10 mouse cellular contexts compared by ENCODE assay signal in the genomic region with DNA sequence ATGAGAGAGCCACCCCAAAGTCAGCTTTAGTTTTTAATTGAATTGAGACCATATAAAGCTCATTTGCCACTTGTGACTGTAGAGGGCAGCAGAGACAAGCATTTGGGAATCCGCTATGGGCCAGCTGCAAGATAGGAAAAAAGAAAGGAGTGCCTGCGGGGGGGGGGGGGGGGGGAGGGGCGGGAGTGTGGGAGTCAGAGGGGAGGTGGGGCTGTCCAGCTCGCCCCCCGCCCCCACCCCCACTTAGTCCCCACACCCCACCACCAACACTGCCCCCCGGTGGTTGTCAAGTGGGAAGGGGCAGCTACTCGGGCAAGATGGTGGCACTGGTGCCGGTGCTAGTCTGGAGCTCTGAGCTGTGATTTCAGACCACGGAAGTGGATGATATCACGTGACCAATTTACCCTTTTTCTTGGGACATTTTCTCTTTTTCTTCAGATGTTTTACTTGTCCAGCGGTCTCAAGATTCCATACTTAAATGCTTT. TPM values are rescaled to one million over a fixed set of nuclear protein-coding genes. Genes with fewer than 3 reads are reported as not detected.
A peak's percentile ranks its signal among the peaks of the same experiment; 100 is the strongest.
DNase-seq lines count a peak whose midpoint lies in the region; ATAC-seq and TF ChIP-seq lines count a peak whose summit lies in the region.
"Had no signal": no experiment of that assay in that cellular context is flagged by ENCODE, and none has a peak within 500 bp of the region (broad histone marks: within the 10 kb centered on the region; RNA-seq: fewer than 3 reads in every experiment).

No protein-coding gene starts in this region.

- WGBS in hindbrain, embryonic 11.5 days: 34% methylated on average over 9 of the region's 11 CpGs
- 41% methylated on average over 8 of the region's 11 CpGs for WGBS in liver, adult 2 months

- no peak overlapping the region for H3K27ac ChIP-seq in left cerebral cortex, adult 2 months
- H3K27ac ChIP-seq in hindbrain, embryonic 11.5 days (ENCODE audit: low read depth, low read length): no peak overlapping the region
- no peak overlapping the region for H3K27ac ChIP-seq in liver, adult 2 months (replicated peaks; ENCODE audit: insufficient read depth, low read depth, low read length)
- H3K27ac ChIP-seq: embryonic facial prominence, embryonic 15.5 days; midbrain, embryonic 12.5 days had no signal

- no peak overlapping the region for H3K4me2 ChIP-seq in hindbrain, embryonic 11.5 days (replicated peaks; ENCODE audit: low read depth, low read length)
- H3K4me2 ChIP-seq: embryonic facial prominence, embryonic 15.5 days; midbrain, embryonic 12.5 days had no signal

- H3K9me3 ChIP-seq in hindbrain, embryonic 11.5 days (ENCODE audit: control insufficient read depth, low read length): no peaks in the 10 kb centered on the region
- H3K9me3 ChIP-seq: embryonic facial prominence, embryonic 15.5 days; midbrain, embryonic 12.5 days had no signal

- no peaks in the 10 kb centered on the region for H3K36me3 ChIP-seq in hindbrain, embryonic 11.5 days (ENCODE audit: control insufficient read depth, insufficient read depth, low read length)
- H3K36me3 ChIP-seq in liver, adult 2 months (ENCODE audit: control insufficient read depth, insufficient read depth, low read length): no peaks in the 10 kb centered on the region

- TF ChIP-seq CTCF in left cerebral cortex, adult 2 months (IDR thresholded peaks at IDR 0.05): peak; percentile 72
- TF ChIP-seq CTCF in liver, adult 2 months (IDR thresholded peaks at IDR 0.05; ENCODE audit: low read depth, low read length): peak; percentile 36; the same call in 1 of the 2 replicates

- H3K4me1 ChIP-seq in hindbrain, embryonic 11.5 days (replicated peaks; ENCODE audit: control insufficient read depth, insufficient read depth, low read length): no peaks in the 10 kb centered on the region
- H3K4me1 ChIP-seq in liver, adult 2 months (ENCODE audit: control insufficient read depth, insufficient read depth, low read length): no peaks in the 10 kb centered on the region
- H3K4me1 ChIP-seq: embryonic facial prominence, embryonic 15.5 days; midbrain, embryonic 12.5 days had no signal

- peak in 1 of 2 experiments; percentile 39 for DNase-seq in left cerebral cortex, adult 2 months (ENCODE audit: extremely low spot score in 1 of 2, low spot score in 2 of 2)
- DNase-seq in left cerebral cortex, adult 11 months (ENCODE audit: low spot score): no peak
- DNase-seq in MN1 (ENCODE audit: low spot score): peak; percentile 60
- DNase-seq in embryo, embryonic 9.5 days (ENCODE audit: extremely low spot score): peak; percentile 52
- peak; percentile 68 for DNase-seq in hindbrain, embryonic 11.5 days (ENCODE audit: low spot score)
- DNase-seq in liver, adult 2 months (ENCODE audit: extremely low read depth, low read depth, low spot score): peak; percentile 47
- peak; percentile 77 for DNase-seq in retina, embryonic 14.5 days (ENCODE audit: low spot score)
- DNase-seq in Muller cell, postnatal 12 days (ENCODE audit: inconsistent ontology term): no peak

- no peak for ATAC-seq in hindbrain, embryonic 11.5 days (ENCODE audit: low FRiP score)

- no peak for TF ChIP-seq POLR2A in liver, adult 2 months (IDR thresholded peaks at IDR 0.05; ENCODE audit: extremely low read depth, insufficient read depth, low read length)

- H3K4me3 ChIP-seq in left cerebral cortex, adult 2 months: no peak overlapping the region; the same call in 1 of the 2 replicates
- H3K4me3 ChIP-seq in hindbrain, embryonic 11.5 days (ENCODE audit: low read depth, low read length): no peak overlapping the region
- 0 out of 2 replicates have a peak overlapping the region, but pooled peaks have one; percentile 40 for H3K4me3 ChIP-seq in liver, adult 2 months (ENCODE audit: insufficient read depth, low read depth, low read length)
- H3K4me3 ChIP-seq: embryonic facial prominence, embryonic 15.5 days; midbrain, embryonic 12.5 days had no signal

- intact Hi-C loops in left cerebral cortex, adult 2 months (cut with DNase I): no loop called here

- H3K79me2 ChIP-seq in liver, adult 2 months (ENCODE audit: control insufficient read depth, insufficient read depth, low read length): no peaks in the 10 kb centered on the region

- H3K9ac ChIP-seq in hindbrain, embryonic 11.5 days (ENCODE audit: low read depth, low read length): no peak overlapping the region
- H3K9ac ChIP-seq in liver, adult 2 months (ENCODE audit: low read depth, low read length): no peak overlapping the region
- H3K9ac ChIP-seq: embryonic facial prominence, embryonic 15.5 days; midbrain, embryonic 12.5 days had no signal

- no peaks in the 10 kb centered on the region for H3K27me3 ChIP-seq in hindbrain, embryonic 11.5 days (ENCODE audit: control insufficient read depth, insufficient read depth, low read length)
- H3K27me3 ChIP-seq in liver, adult 2 months (ENCODE audit: control insufficient read depth, insufficient read depth, low read length): no peaks in the 10 kb centered on the region
- H3K27me3 ChIP-seq: embryonic facial prominence, embryonic 15.5 days; midbrain, embryonic 12.5 days had no signal

RNA-seq across cellular contexts. Expression of a gene that starts 11.8 kb away (rescaled TPM):
- total RNA-seq in left cerebral cortex, adult 2 months (2021): under 1 TPM; 0.20 to 0.28 TPM
- 9.9 and 12.5 TPM in 2 replicates for polyA plus RNA-seq in hindbrain, embryonic 11.5 days (2014; fragmentation: Nextera tagmentation; extraction: Ambion mirVana)
- 0.20 TPM in 1 of 2 replicates, not detected in the other for total RNA-seq in liver, adult 2 months (2014; rRNA removed)
- 0.04 TPM in 1 of 2 replicates, not detected in the other for polyA plus RNA-seq in liver, adult 2 months (2012; rRNA removed)

RNA-seq across cellular contexts. Expression of a gene that starts 19.0 kb away (rescaled TPM):
- 10 to 100 TPM; 13.3 to 15.1 TPM for total RNA-seq in left cerebral cortex, adult 2 months (2021)
- polyA plus RNA-seq in hindbrain, embryonic 11.5 days (2014; fragmentation: Nextera tagmentation; extraction: Ambion mirVana): 10.2 and 10.7 TPM in 2 replicates
- 1.4 and 2.2 TPM in 2 replicates for total RNA-seq in liver, adult 2 months (2014; rRNA removed)
- polyA plus RNA-seq in liver, adult 2 months (2012; rRNA removed): 2.9 and 5.4 TPM in 2 replicates

RNA-seq across cellular contexts. Expression of a gene that starts 30.6 kb away (rescaled TPM):
- 1 to 10 TPM; 2.2 to 3.2 TPM for total RNA-seq in left cerebral cortex, adult 2 months (2021)
- polyA plus RNA-seq in hindbrain, embryonic 11.5 days (2014; fragmentation: Nextera tagmentation; extraction: Ambion mirVana): 19.5 and 23.7 TPM in 2 replicates
- total RNA-seq in liver, adult 2 months (2014; rRNA removed): 9.8 and 13.2 TPM in 2 replicates
- polyA plus RNA-seq in liver, adult 2 months (2012; rRNA removed): 110 and 121 TPM in 2 replicates

Comparison
In these comparisons a context has a peak if more than half of its experiments do, and no peak if none do; other contexts are left out.
1. DNase-seq: peak in MN1 (single experiment), embryo, embryonic 9.5 days (single experiment), hindbrain, embryonic 11.5 days (single experiment), liver, adult 2 months (single experiment) and retina, embryonic 14.5 days (single experiment); none in left cerebral cortex, adult 11 months (single experiment) and Muller cell, postnatal 12 days (single experiment).